Mouse (Mus musculus): ENCODE data around the gene Olfr58.
"Not testable (repeated sequence)": the region's sequence is repeated elsewhere in the genome, so short reads cannot be mapped to it uniquely, and the experiment has no call there.

Gene Olfr58

DNA sequence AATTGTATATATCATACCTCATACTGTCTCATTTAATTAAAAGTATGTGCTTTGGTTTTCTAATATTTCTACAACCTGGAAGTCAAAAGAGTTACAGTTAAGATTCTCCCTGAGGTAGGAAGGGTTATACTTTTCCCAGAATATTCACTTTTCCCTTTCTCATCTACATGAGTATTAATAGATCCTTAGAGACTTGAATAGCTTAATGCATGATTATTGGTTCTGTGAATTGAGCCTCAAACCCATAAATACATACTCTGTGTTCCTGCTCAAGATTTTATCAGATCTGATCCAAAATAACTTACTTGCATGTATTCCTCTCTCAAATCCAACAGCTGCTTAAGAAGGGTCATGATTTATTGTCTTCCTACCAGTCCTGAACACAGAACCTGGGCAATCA lies at the start of gene Olfr58:
Gene Olfr58 (plus strand): TSS at position 301 of the 400 bp plus-strand sequence.
- no peak for DNase-seq (ENCODE audit: low spot score in 2 of 2)

DNA sequence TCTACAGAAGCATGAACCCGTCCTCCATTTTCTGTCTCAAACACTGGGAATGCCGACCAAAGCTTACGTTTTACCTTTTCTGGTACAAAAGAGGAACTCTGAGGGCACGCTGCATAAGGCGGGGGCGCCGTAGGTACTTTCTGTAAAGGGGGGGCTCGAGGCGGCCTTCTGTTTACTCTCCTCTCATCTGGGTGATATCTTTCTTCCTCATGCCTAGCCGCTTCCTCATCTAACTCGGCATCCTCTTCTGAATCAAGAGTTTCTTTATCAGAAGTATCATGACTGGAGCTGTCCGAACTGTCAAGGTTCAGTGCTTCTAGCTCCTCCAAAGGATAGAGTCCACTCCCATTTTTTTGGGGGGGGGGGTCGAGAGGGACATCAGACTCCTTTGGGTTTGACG lies 10.9 kb upstream of the Olfr58 start:
- DNase-seq (ENCODE audit: low spot score in 2 of 2), result no peak

GRCm38 (mm10) chr9:19769701-19770100 lies 10.4 kb upstream of the Olfr58 start:
- DNase-seq (ENCODE audit: low spot score in 2 of 2), result no peak

DNA sequence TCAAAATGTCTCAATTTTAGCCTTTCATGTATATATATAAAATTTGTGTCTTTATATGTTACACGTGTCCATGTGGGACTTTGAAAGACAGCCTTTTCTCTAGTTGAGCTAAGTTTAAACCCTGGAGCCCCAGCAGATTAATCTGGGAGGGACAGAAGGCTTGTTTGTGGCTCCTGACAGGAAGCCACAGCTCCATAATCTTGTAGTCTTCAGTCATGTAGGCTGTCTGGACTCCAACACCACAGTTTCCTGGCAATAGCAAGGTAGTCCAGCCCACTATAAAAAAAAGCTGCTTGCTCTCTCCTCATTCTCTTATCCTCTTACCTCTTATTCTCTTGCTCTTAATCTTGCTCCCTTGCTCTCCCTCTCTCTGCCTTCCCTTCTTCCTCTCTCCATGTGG lies 22.9 kb downstream of the Olfr58 start:
- no peak for DNase-seq (ENCODE audit: low spot score in 2 of 2)

- not testable (repeated sequence) for DNase-seq (ENCODE audit: low spot score in 2 of 2)
Measured at GRCm38 (mm10) chr9:19804606-19805005, 24.5 kb downstream of the Olfr58 start, which contains the start of gene Olfr859. Gene Olfr859, plus strand, starts transcription at chr9:19804906.

Measured in frontal cortex, postnatal 14 days (tissue).